Mouse (Mus musculus) splenic B cell, adult 2 months (primary cell): Measurements from ENCODE around the gene Gm10309.

Source experiments
- DNase-seq: peaks from one replicate; pipeline ENCODE4 v3.0.0-alpha.2; 2011; ENCODE audit warnings: low read depth, low spot score
- H3K27me3 ChIP-seq: 2 replicates; pipeline ENCODE4 v1.6.1; 2012; ENCODE audit warnings: mild to moderate bottlenecking, low read length, moderate library complexity, mixed read lengths; ENCODE audit not compliant: control insufficient read depth, poor library complexity, insufficient read depth, severe bottlenecking
- H3K36me3 ChIP-seq: 2 replicates; pipeline ENCODE4 v1.6.1; 2012; ENCODE audit warnings: mild to moderate bottlenecking, low read length, moderate library complexity, mixed read lengths; ENCODE audit not compliant: control insufficient read depth, poor library complexity, insufficient read depth, severe bottlenecking

The Gm10309 gene

GRCm38 (mm10) chr17:86525075-86525474 is 20.0 kb upstream of the Gm10309 start:
- H3K36me3 ChIP-seq, result 0 out of 2 replicates have a peak, but pooled peaks cover 3% of the 10 kb centered on the region
- DNase-seq, result no peak
- H3K27me3 ChIP-seq, result no peaks in the 10 kb centered on the region

- Histone ChIP-seq H3K36me3 (0 out of 2 replicates have a peak, but pooled peaks cover 3% of the 10 kb centered on the region), H3K27me3 (no peaks in the 10 kb centered on the region)
- no peak for DNase-seq
Observed at GRCm38 (mm10) chr17:86523843-86524242, 18.8 kb upstream of the Gm10309 start.

DNA sequence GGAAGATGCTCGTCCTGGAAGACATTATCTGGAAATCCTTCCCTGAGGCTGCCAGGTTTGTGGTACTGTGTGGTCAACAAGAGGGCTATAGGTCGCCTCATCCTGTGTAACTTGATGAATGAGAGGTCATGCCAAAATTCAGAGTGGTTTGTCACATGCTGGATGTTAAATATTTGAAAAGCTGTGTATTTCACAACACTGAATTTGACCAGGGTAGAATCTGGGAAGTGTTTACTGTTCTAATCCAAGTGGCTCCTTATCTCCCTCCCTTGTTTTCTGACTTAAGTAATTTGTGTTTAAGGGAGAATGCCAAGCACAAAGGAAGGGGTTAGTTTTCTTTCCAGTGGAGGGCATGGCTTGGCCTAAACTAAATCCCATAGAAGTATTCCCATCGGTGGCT is 18.3 kb upstream of the Gm10309 start:
- H3K36me3 ChIP-seq, result peaks cover 3% of the 10 kb centered on the region; the same call in 1 of the 2 replicates
- H3K27me3 ChIP-seq, result no peaks in the 10 kb centered on the region
- no peak for DNase-seq

DNA sequence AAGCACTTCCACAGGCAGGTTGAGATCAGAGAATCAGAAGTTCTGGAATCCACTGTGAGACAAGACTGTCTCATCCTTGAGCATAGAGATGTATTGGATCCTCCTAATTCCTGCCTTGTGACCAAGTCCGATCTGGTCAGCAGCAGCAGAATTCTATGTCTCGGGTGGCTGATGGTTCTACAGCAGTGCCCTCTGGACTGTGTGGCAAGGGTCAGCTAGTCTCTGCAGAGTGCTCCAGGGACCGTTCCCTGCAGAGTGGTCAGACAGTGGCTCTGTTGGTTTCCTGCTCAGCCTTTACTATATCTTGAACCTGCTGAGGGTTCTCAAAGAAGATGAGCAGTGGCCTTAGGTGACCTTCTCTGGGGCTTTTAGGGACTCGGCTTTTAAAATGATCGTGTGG is 17.6 kb upstream of the Gm10309 start:
- no peak for DNase-seq
- H3K27me3 ChIP-seq, result no peaks in the 10 kb centered on the region
- H3K36me3 ChIP-seq, result peaks cover 3% of the 10 kb centered on the region; the same call in 1 of the 2 replicates

GRCm38 (mm10) chr17:86521252-86521651 is 16.2 kb upstream of the Gm10309 start:
- no peak for DNase-seq
- no peaks in the 10 kb centered on the region; the same call in 1 of the 2 replicates for H3K27me3 ChIP-seq
- H3K36me3 ChIP-seq, result peaks cover 3% of the 10 kb centered on the region; the same call in 1 of the 2 replicates

DNA sequence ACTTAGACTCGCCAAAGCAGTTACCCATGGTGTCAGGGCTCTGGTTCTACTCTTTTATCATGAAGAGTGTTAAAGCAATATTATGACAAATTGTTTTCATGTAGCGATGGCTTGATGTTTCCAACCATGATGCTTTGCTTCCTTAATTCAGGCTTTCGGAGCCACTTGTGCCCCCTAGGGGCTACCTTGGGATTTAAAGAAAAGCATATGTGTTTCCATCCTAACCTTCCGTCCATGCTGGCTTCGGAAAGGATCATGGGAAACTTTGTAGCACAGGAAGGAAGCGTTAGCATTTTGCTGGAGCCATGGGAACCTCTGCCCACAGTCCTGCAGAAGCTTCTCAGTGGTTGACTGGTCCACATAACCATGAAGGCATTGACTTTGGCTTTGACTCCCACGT is 13.6 kb upstream of the Gm10309 start:
- H3K27me3 ChIP-seq, result no peaks in the 10 kb centered on the region; the same call in 1 of the 2 replicates
- peaks cover 2% of the 10 kb centered on the region; the same call in 1 of the 2 replicates for H3K36me3 ChIP-seq
- no peak for DNase-seq

DNA sequence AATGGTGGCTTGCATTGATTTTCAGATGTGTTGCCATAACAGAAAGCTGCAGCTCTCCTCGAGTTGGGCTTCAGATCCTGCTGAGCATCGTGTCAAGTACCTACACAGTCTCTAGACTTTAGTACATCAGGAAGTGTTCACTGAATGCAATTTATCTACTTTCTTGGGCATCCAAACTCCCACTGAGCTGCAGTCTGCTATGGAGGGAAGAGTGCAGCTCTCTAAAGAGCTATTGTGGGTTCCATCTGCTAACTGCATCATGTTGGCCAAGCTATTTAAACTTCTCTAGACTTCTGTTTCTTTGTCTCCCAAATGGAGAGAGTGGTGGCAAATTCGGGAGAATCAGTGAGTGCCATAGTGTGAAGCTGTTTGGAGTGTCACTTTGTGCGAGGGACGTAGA is 11.6 kb upstream of the Gm10309 start:
- DNase-seq, result no peak
- Histone ChIP-seq H3K27me3 (no peaks in the 10 kb centered on the region; the same call in 1 of the 2 replicates), H3K36me3 (peaks cover 2% of the 10 kb centered on the region; the same call in 1 of the 2 replicates)

DNA sequence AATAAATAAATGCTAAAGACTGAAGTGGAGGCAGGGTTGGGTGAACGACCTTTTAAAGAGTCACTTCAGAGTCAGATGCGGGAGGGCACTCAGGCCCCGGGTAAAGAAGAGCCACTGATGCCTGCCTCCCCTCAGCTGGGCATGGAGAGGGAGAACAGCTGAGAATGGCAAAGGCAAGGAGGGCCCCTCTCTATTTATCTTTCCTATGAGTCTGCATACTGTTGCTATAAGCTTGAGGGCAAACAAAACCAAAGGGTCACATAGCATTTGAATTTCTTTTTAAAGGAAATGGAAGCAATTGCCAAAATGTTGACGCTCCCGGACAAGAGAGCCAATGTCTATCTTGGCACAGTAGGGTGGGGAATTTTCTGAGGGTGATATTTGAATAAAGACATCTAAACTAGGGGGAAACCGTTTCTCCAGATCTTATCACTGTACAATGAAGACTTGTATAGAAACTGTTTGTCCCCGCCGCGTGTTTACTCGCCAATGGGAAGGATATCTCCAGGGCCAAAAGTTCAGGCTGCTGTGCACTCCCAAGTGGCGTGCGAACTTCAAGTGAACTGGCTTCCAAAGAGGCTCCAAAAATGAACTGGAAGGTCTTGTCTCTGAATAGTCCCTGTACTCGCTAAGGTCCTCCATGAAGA is 10.1 kb upstream of the Gm10309 start:
- no peaks in the 10 kb centered on the region; the same call in 1 of the 2 replicates for H3K27me3 ChIP-seq
- H3K36me3 ChIP-seq, result no peaks in the 10 kb centered on the region; the same call in 1 of the 2 replicates
- no peak for DNase-seq

GRCm38 (mm10) chr17:86509871-86510270 is 4.8 kb upstream of the Gm10309 start:
- H3K36me3 ChIP-seq, result peaks cover 5% of the 10 kb centered on the region
- H3K27me3 ChIP-seq, result no peaks in the 10 kb centered on the region
- DNase-seq, result no peak

DNA sequence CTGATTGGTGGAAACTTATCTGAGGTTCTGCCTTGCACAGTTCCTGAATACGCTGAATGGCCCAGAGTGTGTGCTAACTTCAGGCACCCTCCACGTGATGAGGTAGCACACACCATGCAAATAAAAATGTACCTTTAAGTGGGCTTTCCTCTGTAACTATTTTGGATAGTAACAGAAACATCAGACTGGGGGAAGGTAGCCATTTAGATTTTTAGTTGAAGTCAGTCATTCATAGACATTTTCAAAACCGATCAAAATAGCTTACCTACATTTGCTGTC is 3.1 kb upstream of the Gm10309 start:
- DNase-seq, result no peak
- Histone ChIP-seq H3K36me3 (peaks cover 7% of the 10 kb centered on the region), H3K27me3 (no peaks in the 10 kb centered on the region)

DNA sequence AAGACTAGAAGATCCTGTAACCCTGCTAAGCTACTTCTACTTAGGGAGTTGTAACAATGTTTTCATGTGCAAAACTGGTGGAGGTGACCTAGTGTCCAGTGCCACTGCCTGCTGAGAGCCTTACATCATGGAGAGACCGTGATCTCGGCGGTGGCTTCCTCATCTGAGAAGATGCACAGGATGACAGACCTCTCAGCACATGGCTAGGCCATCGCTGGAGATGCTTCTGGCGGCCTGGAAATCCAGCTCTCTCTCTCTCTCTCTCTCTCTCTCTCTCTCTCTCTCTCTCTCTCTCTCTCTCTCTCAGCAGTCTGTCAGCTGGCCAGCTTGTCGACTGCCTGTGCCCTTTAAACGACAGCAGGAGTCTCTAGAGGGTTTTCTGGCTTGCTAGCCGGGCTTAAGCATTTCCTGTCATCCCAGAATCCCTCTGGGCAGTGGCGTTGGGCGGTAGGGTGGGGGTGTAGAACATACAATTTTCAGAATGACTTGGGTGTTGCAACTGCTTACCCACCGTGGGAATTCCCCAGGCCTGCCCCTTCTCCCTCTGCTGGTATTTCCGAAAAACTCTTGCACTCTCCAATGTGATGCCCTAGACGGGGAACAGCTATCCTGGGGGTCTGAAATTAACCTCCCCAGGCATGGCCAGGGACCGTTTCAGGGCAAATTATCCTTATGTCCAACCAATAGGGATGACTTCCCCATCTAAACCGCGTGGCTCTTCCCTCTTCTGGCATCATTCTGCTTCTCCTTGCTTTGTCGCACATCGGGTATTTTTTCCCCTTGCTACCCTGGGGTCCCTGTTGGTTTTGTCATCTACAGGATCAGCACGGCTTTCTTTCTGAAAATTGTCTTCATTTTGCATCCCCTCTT is 2.5 kb upstream of the Gm10309 start:
- Histone ChIP-seq H3K36me3 (peaks cover 8% of the 10 kb centered on the region), H3K27me3 (no peaks in the 10 kb centered on the region)
- no peak for DNase-seq

DNA sequence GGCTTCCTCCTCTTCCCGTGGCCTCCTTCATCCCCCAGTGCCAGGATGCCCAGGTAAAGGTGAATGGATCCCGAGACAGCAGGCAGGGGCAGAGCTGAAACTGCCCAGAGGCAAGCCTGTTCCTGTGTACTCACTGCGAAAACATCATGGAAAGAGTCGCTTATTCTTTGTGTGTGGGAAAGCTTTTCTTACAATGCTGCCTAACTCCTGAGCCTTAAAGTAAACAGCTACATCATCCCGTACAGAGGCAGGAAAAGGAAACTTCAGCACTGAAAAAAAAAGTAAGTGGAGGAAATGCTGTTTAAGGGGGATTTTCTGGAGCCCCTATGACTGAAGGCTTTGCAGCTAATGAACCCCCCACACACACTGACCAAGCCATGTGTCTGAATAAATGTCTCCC is 1.8 kb upstream of the Gm10309 start:
- Histone ChIP-seq H3K36me3 (peaks cover 8% of the 10 kb centered on the region), H3K27me3 (no peaks in the 10 kb centered on the region)
- no peak for DNase-seq

DNA sequence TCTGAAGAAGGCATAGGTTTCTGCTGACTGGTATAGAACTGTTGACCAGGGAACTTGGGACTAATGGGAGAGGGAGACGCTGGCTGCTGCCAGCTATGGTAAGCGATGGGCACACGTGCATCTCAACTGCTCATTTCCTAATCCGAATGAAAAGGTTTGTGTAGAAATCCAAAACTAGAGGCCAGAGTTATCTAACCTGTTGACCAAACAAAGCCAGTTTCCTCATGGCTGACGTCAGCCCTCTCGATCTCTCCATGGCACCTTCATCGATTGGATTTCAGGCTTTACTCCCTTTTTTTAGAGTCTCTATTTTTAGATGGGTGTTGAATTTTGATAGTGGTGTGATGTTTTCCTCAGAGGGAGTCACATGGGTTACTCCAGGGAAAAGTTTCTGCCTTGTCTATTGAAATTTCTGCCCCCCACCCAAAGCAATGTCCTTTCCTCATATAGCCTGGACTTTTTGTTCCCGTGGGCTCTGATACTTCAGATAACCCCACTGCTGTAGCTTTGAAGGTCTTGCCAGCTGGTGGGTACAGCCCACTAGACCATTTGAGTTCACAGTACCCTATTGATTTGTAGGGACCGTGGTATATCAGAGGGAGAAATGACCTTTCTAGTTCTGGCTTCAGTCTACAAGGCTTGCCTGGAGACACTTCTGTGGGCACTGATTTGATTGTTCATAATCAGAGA is 1.7 kb downstream of the Gm10309 start:
- peaks cover 19% of the 10 kb centered on the region; the same call in 1 of the 2 replicates for H3K36me3 ChIP-seq
- DNase-seq, result no peak
- H3K27me3 ChIP-seq, result no peaks in the 10 kb centered on the region

GRCm38 (mm10) chr17:86501393-86501792 is 3.6 kb downstream of the Gm10309 start:
- Histone ChIP-seq H3K36me3 (peaks cover 19% of the 10 kb centered on the region; the same call in 1 of the 2 replicates), H3K27me3 (no peaks in the 10 kb centered on the region)
- no peak for DNase-seq
